Mouse (Mus musculus) layer of hippocampus, adult 9-11 months (tissue): ENCODE data around the gene Unc13b.
"Not testable (repeated sequence)": the region's sequence is repeated elsewhere in the genome, so short reads cannot be mapped to it uniquely, and the experiment has no call there.

Experiments
- DNase-seq: peaks from one replicate; pipeline ENCODE4 v3.0.0; 2022

Gene Unc13b

DNA sequence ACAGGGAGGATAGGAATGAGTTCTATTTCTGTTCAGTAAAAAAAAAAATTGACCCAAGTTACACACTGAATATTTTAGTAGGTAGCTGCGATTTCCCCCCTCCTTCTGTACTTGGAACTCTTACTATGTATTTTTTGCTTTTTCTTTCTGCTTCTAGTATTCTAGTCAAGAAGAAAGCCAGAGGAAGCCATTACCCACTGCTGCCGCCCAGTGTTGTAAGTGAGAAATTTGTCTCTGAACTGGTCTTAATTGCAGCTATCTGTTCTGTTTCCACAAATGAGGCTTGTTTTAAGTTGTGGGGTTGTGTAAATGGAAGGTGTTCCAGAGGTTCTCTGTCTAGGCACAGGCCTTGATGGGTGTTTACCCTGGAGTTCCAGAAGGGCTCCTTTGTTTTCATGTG, 56.2 kb downstream of the Unc13b start:
- DNase-seq = peak; percentile 35

DNA sequence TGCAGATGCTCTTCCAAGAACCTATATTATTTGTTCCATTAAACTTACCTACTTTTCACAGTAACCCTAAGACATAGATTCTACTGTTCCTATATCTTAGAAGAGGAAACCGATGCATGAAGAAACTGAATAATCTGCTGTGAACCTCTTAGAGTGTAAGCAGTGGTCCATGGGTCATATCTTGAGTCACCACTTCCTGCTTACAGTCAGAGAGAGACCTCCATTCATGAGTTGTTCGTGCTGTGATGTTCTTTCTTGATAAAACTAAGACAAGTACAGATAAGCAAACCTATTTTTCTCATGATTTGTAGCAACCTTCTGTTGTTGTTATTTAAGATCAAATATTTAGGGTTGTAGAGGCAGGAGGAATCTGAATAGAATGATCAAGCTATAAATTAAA, 57.5 kb downstream of the Unc13b start:
- no peak for DNase-seq

DNA sequence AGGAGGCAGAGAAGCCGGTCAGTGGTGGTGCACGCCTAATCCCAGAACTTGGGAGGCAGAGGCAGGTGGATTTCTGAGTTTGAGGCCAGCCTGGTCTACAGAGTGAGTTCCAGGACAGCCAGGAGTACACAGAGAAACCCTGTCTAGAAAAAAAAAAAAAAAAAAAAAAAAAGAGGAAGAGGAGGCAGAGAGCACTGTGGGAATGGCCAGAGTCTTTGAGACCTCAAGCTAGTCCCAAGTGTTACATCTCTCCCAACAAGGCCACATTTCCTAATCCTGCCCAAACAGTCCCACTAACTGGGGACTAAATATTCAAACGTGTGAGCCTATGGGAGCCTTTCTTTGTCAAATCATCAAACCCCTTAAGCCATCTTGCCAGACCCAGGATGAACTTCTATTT, 71.0 kb downstream of the Unc13b start:
- no peak for DNase-seq

DNA sequence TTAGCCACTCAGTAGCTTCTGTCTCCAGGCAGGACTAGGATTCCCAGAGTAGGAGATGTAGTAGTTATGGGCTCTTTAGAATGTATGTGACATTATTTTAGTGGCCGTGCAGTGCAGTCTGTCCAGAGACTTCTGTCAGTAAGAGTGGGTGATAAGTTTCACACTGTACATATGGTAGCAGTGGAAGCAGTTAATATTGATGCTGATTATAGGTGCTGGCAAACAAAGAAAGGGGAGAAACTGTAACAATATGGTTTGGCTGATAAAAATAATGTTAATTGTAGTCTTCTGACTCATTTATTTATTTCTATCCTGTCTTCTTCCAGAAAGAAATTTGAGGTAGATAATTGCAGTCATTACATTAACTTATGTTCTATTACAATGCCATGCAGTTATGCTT, 83.9 kb downstream of the Unc13b start:
- no peak for DNase-seq

DNA sequence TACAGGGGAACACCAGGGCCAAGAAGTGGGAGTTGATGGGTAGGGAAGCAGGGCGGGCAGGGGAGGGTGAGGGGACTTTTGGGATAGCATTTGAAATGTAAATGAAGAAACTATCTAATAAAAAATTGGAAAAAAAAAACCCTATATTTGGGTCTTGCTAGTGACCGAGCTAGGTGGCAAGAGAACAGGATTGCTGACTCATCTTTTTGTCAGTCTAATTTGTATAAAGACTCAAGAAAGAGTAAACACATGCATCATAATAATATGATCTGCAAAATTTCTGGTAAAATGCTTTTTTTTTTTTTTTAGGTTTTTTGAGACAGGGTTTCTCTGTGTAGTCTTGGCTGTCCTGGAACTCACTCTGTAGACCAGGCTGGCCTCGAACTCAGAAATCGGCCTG, 93.7 kb downstream of the Unc13b start:
- not testable (repeated sequence) for DNase-seq

DNA sequence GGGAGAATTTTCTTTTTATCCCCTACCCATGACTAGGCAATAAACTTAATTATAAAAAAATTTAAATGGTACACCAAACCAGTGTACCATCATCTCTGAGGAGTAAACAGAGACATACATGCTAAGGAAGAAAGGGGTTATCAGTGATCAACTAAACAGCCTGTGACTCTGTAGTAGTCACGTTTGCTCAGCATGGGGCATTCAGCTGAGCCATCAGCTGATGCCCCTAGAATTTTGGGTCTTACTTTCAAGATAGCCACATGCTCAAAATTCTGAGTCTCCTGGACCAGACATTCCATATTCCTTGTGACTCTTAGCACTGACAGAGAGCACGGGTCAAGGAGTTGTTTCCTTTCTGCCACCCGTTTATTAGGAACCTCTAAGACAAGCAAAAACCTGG, 101.3 kb downstream of the Unc13b start:
- DNase-seq = no peak

DNA sequence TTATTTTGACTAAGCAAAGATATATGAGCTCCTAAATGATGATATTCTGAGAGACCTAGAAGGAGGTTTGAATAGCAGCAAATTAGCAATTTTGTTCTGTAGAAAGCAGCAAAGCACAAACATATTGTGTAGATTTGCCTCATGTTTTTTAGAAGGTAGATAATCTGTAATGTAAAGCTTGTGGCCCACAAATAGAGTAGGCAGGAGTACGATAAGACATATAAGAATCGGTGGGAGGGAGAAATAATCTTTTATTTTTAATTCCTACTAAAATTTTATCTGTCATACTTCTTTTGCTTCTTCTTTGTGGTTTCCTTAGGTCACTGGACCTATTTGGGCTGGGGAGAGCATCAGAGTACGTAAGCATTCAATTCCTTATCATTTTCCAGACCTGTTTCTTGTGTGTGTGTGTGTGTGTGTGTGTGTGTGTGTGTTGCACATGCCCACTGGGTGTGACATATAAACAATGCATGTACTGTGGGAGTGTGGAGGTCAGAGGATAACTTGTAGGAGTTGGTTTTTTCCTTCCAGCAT, 102.4 kb downstream of the Unc13b start:
- DNase-seq = no peak

DNA sequence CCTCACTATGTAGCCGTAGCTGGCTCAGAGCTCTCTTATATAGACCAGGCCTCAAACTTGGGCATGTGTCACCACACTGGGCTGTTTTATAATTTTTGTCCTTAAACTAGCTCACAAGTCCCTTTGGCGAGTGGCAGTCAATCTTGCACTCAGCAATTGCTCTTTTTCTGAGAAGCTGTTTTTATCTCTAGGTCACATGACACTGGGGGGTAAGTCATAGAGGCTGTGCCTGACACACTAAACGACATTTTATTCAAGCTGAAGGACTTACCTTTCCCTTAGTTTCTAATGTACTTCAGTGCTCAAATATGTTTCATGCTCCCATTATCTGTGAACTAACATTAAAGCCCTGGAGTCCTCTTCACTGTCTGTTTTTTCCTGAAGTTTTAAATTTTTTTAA, 104.5 kb downstream of the Unc13b start:
- no peak for DNase-seq

DNA sequence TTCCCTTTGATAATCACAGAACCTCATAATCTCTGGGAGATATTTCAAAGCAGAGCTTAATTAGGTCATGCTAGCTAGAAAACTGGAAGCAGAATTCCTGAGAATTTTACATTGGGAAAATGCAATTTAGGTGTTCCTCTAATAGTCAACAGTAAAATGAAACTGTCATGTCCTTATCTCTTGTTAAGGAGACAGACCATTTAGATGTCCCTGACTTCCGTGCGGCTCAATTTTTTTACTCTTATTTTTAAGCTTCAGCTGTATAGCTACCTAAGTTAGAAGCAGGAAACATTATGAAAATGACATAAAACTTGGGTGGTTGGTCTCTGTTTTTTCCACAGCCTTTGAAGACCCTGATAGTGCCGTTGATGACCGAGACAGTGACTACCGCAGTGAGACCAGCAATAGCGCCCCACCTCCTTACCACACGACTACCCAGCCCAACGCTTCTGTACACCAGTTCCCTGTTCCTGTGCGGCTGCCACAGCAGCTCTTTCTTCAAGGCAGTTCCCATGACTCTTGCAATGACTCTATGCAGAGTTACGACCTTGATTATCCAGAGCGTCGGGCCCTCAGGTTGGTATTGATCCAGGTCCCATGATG, 106.8 kb downstream of the Unc13b start:
- no peak for DNase-seq

DNA sequence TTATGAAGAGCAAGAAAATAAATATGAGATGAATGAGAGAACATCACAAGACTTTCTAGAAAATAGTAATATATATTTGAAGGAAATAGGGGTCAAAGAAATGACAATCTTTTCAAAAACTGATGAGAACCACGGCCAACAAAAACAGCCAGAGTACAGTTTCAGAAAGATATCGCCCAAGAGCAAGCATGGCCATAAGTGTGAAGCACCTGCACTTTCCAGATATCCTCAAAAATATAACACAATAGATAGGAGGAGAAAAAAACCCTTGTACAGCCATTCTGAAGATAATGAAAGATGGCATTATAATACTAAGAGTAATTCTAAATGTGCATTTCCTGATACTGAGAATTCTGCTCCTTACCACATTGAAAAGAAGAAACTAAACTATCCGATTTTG, 111.3 kb downstream of the Unc13b start:
- DNase-seq = no peak

DNA sequence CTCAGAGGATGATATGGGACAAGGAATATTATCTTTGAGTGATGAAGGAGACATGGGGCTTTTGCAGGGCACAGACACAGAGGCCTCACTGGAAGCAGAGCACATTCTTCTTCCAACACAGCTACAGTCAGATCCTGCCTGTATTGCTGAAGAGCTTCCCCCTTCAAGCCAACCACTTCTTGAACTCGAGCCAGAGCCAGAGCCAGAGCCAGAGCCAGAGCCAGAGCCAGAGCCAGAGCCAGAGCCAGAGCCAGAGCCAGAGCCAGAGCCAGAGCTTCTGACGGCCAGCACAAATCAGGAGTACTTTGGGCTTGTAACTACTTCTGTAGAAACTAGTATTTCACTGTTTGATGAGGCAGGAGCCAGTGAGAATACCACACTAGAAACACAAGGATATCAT, 118.4 kb downstream of the Unc13b start:
- DNase-seq = peak; percentile 21

DNA sequence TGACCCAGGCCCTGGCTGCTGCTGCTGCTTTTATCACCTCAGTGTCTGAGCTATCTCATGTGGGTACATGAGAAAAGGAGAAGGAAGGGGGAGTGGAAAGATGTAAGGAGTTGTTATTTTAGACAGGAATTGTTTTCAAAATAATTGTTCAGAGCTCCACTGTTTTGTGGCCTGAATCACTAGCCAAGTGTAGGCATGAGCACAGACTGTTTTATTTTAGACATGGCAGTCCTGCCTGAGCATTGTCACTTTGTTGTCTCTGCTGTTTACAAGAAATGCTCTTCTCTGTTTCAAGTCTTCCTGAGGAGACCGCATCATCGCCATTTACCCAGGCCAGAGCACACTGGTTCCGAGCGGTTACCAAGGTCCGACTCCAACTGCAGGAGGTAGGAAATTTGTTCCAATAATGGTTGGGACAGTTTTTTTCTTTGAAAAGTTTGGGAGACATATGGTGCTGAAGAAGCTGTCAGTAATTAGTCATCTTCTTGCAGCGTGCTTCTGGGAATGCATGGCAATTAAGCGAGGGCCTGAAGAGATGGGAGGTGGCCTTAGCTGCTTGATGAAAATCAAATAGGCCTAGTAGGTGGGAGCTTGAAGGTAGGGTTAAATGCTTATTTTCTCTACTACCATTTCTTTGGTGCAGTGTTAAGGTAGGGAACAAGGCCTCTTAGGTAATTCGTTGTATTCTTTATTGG, 123.9 kb downstream of the Unc13b start:
- no peak for DNase-seq

DNA sequence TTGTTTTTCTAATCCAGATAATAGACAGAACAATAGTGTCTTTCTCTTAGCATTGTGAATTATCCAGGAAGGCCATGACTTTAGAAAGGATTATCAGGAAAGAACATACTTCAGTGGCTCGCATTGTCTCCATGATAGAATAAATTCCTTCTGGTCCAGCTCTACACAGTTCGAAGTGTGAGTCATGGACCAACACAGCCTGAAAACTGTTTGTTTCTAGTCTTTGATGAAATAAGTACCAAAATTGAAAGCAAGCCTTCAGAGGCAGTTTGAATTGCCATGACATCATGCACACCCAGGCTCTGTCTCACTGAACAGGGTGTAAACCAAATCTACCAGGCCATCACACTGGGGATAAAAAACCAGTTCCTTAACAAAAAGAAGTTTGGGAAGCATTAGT, 128.7 kb downstream of the Unc13b start:
- no peak for DNase-seq

DNA sequence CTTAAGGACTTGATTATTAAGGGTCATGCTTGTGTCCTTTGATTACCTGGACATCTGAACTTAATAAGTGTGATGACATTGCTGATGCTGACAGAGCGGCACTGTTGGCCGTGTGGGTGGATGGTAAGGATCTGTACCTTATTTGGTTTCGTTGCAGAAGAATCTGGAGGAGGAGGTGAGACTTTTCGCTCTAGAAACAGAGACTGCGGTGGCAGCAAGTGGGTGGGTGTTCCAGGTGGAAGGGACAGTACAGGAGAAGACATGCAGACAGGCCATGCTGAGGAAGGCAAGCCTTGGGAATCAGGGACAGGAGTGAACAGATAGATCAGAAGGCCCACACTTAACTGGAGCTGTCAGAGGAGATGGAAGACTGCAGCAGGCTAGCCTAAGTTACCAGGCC, 130.6 kb downstream of the Unc13b start:
- DNase-seq = no peak

DNA sequence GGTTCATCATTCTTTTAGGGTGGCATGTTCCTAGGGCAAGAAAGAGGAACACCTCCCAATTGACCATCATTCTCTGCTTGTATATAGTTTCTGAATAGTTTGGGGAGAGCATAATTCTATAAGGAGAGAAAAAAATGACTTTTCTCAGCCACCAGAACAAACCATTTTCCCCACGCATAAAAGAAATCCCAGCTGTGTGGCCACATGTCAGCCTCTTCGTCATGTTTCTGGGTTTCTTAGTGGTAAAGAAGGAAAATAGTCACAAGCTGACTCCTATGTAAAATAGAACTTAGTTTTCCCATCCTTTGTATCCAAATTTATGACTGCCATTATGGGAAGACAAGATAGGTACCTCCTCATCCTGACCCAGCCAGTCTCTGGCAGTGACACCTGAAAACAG, 146.2 kb downstream of the Unc13b start:
- no peak for DNase-seq

DNA sequence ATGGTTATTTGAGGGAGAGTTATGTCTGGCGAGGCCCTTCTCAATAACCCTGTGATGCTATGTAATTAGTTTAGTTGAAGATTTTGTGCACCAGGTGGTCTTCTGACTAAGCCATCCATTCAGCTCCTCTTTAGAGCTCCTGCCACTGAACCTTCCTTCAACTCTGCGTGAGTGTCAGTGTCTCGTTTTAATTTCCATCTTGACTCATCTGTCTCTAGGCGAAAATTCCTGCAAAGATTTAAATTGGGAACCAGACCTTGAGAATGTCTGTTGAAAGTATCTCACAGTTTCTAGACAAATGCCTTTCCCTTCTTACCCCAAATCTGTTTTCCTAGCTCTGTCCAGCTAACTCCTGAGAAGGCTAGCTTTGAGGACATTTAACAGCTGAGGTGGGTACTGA, 146.8 kb downstream of the Unc13b start:
- no peak for DNase-seq

DNA sequence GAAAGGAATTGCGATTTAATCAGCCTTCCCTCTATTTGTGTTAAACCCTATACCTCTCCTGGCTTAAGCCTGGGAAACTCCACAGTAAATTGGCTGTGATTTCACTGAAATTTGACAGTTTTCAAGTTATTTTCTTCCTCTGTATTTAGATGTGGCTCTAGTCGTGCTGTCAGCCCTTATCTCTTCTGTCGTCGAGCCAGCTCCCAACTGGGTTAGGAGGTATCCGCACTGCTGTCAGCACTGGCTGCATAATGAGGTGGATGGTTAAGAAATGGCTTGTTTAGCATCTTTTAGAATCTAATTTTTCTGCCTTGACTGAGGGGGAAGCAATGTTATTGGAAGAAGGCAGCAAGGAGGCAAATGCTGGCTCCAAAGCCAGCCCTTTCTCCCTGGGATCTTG, 148.2 kb downstream of the Unc13b start:
- DNase-seq = no peak

DNA sequence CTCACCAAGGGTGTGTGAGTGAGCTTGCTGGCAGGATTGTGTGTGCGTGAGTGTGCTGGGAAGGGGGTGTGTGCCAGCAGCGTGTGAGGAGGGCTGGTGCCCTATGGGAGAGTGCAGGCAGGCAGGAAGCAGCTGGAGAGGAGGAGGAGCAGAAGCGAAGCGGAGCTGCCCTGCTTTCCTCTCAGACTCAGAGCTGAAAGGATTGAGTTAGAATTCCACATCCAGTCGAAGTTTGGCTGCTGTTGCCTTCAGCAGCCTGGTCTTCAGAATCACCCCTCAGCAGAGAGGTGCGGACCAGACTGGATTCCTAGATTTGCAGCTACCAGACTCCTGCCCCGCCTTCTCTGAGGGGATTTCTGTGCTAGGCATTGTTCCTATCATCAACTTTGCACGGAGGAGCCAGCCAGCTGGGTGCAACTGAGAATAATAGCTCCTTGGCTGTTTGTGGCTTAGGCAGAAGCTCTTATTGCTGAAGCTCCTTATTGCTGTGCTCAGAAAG, 150.4 kb downstream of the Unc13b start:
- peak; percentile 86 for DNase-seq

DNA sequence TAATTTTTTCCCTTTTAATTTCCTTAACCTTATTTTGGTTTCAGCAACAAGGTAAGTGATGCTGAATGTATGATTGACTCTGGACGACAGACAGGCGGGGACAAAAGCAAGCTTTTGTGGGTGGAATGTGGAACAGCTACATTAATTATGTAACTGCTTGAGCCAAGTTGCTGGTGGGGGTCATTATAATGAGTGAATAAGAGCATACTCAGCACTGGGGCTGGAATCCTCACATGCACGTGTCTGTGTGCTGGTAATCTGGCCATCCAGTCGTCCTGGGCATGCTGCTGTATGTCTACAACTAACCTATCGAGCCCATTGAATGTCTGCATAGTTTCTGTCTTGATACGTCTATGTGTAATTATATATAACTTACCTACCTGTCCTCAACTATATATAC, 150.9 kb downstream of the Unc13b start:
- no peak for DNase-seq

DNA sequence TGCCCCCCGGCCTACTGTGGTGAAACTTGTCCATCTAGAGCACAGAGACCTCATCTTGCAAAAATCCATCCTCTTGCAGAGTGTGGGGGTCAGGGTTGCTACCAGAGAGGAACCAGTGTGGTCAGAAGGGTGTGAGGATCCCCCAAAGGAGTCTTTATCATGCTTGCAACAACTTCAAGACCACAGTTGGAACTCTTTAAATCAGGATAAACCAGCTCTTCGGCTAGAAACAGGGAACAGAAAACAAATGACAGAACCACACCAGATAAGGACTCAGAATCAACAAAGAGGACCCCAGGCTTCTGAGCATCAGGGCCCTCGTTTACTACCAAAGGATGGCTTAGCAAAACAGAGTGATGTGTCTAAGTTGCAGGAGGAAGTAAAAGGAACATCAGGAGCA, 157.7 kb downstream of the Unc13b start:
- no peak for DNase-seq

DNA sequence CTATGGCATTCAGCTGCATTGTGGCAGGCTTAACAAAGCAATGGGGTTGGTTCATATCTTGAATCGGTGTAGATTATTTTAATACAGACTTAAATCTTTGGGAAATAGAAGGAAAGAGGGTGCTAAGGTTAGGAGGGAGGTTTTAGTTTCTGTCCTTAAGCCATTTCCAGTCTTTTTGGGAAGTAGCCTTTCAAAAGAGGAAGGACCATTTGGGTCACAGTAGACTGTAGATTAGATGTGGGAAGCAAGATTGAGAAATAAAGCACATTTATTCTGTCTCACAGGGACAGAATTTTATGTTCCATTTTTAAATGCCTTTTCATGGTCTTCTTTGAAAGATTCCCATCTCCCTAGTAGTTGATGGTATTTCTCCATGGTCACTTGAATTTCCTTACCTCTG, 159.2 kb downstream of the Unc13b start:
- DNase-seq = no peak

DNA sequence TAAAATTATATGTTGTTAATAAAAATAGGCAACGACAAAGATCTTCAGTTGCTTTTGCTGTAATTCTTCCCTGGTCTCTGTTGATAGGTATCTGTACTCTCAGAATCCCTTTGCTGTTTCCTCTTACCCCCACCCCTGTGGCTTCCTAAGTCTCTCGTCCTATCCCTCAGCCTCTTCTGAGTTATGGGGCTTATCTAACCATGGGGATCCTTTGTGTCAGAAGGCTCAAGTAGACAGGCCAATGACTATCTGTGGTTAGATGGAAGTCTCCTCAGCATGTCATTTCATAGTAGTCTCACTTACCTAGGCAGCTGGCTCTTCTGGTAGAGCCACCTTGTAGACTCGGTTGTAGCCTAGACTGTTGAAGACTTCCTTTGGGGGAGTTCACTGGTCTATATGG, 173.1 kb downstream of the Unc13b start:
- DNase-seq = no peak

DNA sequence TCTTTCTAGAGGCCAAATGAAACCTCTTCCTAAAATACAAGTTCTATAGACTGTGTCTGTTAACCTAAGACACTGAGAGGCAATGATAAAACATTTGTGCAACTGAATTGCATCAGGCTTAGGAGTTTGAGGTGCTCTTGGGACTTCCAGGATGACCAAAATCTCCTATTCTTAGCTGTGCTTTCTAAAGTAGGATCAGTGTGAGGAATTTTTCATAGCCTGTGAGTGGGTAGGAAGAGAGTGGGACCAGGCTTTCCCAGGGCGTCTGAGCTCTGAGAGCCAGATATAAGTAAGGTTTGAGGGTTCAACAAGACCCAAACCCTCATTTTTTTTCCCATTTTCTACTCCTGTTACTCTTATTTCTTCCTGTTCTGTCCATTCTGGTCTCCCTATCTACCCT, 174.2 kb downstream of the Unc13b start:
- no peak for DNase-seq

DNA sequence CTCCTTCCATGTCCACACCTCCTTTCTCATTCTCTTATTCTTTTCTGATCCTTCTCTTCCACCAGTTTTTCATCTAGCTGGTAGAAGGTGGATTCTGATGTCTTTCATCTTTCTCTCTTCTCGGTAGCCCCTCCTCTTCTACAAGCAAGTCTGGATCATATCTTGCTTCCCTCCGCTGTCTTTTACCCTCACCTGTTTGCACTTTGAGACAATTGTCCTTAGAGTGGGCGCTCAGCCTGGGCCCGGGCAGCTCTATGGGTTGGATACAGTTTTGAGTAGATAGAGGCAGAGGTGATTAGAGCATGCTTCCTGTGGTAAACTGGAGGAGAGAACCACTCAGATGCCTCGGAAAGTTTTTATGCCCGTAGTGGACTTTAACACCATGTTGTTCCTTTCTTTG, 174.7 kb downstream of the Unc13b start:
- no peak for DNase-seq

DNA sequence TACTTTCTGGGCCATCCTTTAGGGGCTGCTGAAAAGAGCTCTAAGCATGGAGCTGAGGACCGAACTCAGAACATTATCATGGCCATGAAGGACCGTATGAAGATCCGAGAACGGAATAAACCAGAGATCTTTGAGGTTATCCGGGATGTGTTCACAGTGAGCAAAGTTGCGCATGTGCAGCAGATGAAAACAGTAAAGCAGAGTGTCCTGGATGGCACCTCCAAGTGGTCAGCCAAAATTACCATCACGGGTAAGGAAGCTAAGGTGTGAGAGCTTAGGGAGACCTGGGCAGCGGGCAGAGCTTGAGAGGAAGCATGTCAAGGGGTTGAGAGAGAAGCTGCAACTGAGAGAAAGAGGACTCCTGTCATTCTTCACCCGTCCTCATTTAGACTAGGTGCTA, 178.1 kb downstream of the Unc13b start:
- no peak for DNase-seq
